Mouse (Mus musculus) c-Kit-negative CD71-positive TER-119-positive erythroid progenitor cells, embryonic 14.5 days (primary cell): ENCODE results near the gene Mrpl27.
"Not testable (repeated sequence)": the region's sequence is repeated elsewhere in the genome, so short reads cannot be mapped to it uniquely, and the experiment has no call there.

Source experiments
- DNase-seq: peaks from one replicate; pipeline ENCODE4 v3.0.0-alpha.2; 2013; ENCODE audit warnings: low read depth, low spot score

Mrpl27 gene

DNA sequence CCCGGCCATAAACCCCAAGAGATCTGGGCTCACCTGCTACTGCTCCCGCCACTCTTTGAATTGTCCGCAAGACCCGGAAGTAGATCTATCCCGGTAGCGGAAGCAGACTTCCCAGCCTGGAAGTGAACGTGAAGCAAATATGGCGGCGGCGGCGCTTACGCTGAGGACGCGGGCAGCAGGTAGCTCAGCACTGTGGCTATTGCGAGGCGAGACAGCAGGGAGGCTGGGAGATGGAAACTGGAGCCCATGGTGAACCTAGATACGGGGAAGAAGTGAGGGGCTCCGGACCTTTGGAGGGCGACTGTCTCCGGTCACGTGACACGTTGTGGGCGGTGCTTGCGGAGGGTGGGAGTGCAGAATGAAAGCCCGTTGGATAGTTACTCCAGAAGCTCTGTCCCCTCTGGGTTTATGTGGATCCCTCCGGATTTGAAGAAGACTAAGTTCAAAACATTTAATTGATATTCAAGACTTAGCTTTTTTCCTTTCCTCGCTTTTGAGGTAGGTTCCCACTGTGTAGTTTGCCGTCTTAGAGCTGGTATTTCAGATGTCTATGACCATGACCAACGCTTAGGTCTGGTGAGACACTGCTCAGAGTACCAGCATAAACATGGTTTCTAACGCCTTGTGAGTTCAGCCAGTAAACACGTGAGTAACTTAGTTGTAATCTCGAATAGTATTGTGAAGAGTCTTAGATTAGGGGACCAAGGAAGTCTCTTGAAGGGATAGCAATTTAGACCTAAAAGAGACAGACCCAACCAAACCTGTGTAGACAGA, at the start of gene Mrpl27, which contains the start of gene Eme1:
Gene Mrpl27, plus strand, starts transcription at position 105 of the 774 bp plus-strand sequence.
Gene Eme1, minus strand, starts transcription at position 302 of the 774 bp plus-strand sequence.
- peak; percentile 77 for DNase-seq

DNA sequence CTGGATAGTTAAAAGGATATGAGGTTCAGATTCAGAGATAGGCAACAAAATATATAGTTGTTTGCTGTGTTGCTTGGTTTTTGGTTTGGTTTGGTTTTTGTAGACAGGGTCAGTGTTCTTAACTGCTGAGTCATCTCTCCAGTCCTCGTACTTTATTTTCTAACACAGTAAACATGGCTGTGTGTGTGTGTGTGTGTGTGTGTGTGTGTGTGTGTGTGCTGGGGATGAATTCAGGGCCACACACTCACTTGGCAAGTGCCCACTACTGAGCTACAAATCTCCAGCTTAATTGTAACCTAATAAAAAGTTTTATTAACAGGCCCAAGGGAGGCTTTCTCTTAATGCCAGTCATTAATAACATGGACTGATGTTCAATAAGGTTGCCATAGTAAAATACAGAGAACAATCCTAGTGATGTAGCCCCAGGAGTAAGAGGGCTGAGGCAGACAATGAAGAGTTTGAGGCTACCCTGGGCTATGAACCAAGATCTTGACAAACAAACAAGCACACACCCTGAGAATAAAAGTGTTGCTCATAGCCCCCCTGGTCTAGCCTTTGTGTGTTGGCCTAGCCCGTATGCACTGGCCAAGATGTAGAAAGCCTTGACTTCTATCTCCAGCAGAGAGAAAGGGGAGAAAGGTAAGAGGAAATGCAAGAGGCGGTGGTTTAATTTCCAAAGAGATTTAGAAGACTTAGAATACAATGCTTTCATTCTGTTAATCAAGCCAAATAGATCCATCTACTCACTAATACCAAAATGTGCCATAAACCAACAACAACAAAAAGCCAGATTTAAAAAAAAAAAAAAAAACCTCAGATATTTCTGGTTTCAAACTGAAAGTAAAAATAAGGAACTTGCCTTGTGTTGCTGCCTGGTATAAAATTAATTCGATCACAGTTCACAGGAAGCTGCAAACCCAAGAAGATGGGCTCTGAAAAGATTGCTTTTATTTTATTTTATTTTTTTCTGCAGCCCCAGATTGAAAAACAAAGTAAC, 42.5 kb upstream of the Mrpl27 start:
- DNase-seq, result no peak

DNA sequence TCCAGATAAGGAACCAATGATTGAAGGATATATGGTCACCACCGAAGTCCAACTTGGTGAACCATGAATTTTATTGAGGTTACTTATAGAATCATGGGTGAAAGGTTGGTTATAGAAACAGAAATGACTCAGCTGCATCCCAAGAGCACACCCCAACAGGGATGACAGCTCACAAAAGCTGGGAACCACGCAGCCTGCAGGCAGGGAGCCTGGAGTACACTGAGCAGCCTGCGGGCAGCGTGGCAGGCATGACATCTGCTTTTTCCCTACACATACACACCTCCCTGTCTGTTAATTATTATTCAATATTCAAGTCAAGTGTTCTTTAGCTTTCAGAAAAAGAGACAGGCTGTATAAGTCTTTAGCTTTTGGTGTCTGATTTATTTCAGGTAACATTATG, 39.0 kb upstream of the Mrpl27 start:
- DNase-seq, result no peak

DNA sequence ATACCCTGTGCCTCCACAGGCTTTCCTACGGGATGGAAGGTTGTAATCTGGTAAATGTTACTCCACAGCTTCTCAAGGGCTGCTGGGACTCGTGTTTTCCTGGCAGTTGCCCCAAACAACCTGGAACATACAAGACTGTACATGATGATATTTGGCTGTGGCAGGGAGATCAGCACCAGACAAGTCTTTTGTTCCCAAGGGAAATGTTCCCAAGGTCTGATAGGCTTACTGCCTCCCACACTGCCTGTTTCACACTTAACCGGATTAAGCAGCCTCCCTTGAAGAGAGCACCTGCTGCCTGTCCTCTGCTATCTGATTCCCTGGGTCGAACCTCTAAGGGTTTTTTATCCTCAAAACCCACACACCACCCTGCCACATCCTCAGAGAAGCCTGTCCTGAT, 38.1 kb upstream of the Mrpl27 start:
- DNase-seq, result no peak

DNA sequence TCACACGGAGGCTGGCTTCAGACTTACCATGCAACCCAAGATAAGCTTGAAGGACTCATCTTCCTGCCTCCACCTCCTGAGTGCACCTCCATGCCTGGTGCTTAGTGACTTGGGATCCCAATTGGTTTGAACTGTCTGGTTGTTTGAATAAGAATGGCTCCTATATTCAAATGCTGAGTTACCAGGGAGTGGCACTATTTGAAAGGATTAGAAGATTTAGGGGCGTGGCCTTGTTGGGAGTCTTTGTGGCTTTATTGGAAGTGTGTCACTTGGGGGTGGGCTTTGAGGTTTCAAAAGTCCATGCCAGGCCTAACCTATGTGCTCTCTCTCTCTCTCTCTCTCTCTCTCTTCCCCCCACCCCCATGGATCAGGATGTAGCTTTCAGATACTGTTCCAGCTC, 35.9 kb upstream of the Mrpl27 start:
- DNase-seq, result no peak

DNA sequence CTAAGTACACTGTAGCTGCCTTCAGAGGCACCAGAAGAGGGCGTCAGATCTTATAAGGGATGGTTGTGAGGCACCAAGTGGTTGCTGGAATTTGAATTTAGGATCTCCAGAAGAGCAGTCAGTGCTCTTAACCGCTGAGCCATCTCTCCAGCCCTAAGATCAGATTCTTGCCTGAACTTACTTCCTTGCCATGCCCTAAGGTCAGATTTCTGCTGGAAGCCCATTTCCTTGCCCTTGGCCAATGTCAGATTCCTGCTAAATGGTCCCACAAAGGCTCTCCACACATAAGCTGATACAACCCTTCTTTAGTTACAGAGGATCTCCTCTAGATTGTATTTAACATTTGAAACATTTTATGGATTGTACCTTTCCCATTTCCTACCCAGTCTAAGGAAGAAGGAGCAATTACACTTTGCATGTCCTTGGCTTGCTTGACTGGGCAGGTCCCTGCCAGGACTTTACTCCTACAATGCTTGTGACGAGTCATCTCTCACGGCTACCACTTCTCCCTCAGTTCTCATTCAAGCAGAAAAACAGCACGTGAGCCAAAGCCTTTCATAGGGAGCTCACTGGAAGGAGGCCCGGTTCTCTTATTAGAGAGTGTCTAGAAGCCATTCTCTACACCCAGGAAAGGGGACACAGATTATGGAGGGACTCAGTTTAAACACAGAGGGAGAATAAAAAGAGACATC, 32.7 kb upstream of the Mrpl27 start:
- DNase-seq, result no peak

DNA sequence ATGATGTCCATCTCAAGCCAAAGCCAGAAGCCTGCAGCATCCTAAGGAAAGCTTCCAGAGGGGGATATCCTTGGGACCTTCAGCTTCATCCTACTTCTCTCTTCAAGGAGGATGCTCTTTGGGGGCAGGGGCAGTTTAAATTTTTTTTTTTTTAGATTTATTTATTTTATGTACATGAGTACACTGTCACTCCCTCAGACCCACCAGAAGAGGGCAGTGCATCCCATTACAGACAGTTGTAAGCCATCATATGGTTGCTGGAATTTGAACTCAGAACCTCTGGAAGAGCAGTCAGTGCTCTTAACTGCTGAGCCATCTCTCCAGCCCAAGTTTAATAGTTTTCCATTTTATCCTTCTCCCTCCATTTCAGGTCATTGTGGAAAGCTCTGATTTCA, 32.1 kb upstream of the Mrpl27 start:
- DNase-seq, result no peak

DNA sequence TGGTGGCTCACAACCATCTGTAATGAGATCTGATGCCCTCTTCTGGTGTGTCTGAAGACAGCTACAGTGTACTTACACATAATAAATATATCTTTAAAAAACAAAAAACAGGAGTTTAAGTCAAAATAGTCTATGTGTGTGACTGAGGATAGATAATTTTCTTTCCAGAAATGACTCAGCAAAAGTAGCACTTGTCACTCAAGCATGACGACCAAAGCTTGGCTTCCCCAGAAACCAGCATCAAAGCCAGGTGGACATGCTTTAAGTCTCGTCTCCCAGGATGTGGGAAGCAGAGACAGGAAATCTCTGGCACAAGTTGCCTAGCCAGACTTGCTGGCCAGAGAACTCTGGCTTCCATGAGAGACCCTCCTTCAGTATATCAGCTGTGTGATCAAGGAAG, 31.4 kb upstream of the Mrpl27 start:
- no peak for DNase-seq

DNA sequence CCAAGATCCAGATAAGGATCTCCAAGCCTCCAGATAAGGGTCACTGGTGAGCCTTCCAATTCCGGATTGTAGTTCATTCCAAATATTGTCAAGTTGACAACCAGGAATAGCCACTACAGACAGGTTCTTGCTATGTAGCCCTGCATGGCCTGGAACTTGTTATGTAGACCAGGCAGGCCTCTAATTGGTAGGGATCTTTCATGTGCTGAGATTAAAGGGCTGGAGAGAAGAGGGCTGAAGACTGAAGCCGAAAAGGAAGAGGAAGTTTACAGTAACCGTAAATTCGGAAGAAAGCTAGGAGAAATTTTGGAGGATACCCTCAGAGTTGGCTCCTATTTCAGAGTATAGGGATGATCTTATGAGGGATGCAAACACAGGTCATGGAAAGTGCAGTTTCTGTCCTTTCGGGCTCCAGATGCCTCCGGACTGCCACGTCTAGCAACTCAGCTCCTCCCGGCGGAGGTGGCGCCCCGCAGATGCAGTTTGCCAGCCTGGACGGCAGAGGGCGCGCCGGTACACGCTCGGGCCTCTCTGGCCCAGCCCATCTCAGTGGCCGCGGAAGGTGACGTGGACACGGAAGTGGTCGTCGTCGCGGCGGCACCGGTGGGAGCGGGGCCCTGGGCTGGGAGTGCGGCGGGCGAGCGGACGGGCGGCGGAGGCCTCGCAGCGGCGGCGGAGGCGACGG, 24.2 kb upstream of the Mrpl27 start, which contains the start of gene Lrrc59:
Gene Lrrc59, plus strand, starts transcription at position 569 of the 685 bp plus-strand sequence.
- peak; percentile 78 for DNase-seq

DNA sequence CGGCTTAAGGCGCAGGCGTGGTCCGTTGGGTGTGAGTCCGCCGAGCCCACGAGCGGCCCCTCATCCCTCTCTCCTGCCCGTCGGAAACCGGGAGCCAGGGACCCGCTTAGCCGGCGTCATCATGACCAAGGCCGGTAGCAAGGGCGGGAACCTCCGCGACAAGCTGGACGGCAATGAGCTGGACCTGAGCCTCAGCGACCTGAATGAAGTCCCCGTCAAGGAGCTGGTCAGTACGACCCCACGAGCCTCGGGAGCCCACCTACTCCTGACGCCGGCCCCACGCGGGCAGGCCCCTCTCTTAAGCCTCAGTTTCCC, 23.7 kb upstream of the Mrpl27 start:
- DNase-seq, result peak; percentile 35

DNA sequence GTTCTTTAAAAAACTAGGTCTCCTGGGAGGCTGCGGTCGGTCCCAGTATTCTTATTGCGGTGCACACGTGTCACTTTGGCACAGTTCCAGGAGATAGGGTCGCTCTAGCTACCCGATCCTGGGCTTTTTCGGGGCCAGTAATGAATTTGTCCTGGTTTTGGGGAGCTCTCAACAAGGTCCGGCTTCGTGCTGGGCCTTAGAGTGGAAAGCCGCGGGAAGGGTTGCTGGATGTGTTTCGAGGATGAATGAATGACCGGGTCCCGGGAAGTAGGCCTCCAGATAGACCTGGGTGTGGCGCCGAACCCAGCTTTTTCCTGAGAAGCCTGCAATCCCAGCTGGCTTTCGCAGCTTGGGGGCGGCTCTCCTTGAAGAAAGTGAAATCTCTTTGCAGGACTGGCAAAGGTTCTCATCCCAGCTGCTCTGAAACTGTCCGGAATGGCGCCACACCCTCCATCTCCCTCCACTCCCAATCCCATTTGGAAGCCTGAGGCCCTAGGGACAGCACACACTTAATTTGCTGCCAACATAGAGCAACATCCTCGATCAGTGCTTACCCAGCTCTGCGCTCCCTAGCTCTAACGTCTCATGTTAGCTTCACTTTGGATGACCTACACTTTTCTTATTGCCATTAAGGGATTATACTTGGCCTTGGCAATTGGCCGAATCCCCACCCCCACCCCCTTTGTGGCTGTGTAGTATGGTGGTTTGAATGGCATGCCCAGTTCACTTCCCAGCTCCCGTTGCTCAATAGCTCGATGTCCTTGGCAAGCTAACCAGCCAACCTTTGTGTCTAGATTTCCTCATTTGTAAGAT, 23.2 kb upstream of the Mrpl27 start:
- DNase-seq, result peak; percentile 36

DNA sequence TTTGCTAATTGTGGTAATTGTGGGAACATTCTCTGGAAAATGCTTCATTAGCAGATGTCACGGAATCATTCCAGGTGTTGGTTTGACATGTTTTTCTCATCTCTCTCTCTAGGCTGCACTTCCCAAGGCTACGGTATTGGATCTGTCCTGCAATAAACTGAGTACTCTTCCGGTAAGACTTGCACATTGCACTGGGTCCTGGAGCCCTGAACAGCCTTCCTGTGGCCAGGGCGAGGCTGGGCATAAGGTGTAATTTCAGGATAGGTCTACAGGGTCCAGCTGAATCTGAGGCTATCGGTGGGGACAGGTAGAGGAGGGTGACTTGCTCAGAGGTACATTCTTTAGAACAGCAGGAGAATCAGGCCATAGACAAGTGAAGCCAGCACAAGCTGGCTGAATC, 21.6 kb upstream of the Mrpl27 start:
- DNase-seq, result no peak

DNA sequence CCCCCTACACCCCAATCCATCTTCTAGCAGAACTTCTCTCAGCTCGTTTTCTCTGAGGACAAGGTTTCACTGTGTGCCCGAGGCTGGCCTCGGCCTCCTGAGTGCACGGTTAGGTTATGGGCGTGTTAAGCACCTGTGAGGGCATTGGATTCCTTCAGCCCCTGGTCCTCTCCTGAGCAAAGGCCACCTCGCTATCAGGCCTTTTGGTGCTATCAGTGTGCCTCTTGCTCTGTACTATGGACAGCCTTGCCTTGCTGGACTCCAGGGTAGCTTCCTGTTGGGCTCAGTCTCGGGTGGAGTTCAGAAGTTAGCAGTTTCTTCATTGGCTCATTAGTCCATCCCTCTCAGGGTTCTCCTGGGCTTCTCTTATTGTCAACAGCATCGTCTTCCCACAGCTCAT, 20.6 kb upstream of the Mrpl27 start:
- no peak for DNase-seq

DNA sequence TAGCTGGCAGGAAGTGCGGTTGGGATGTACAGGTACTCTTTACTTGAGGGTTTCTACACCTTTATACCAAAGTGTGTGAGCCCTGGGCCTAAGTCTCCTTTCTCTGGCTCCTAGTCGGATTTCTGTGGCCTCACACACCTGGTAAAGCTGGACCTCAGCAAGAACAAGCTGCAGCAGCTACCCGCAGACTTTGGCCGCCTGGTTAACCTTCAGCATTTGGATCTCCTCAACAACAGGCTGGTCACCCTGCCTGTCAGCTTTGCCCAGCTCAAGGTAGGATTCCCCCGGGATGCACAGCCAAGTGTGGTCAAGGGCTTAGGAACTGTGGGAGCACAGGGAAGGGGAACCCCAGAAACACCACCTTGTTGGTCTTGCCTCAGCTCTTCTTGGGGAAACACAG, 19.1 kb upstream of the Mrpl27 start:
- no peak for DNase-seq

DNA sequence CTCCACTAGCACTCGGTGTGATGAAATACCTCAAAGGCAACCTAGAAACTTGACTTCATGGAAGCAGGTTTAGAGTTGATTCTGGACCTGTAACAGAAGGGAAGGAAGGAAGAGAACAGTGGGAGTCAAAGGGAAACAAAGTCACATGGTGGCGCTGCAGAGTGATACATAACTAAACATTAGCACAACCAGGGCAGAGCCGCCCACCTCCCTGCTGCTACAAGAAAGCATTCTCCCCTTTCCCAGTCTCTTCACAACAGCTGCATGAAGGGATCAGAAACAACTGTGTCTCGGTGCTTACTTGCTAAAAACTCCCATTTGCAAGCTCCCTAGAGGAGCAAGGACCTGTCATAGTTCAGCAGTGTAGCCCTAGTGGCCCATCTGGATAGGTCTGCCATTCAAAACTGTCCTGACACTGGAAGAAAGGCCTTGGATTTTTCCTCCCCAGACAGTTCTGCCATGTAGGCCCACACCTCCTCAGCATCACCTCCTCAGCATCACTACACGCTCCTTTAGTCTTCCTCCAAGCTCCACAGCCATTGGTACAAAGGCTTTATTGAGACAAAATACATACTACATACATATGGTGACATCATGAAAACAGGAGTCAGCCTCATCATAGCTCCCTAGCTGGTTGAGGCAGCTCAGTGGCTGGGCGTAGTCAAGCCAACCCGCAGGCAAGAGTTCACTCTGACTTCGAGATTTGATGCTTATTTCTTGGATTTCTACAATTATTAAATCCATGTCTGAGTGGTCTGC, 8.9 kb upstream of the Mrpl27 start:
- no peak for DNase-seq

DNA sequence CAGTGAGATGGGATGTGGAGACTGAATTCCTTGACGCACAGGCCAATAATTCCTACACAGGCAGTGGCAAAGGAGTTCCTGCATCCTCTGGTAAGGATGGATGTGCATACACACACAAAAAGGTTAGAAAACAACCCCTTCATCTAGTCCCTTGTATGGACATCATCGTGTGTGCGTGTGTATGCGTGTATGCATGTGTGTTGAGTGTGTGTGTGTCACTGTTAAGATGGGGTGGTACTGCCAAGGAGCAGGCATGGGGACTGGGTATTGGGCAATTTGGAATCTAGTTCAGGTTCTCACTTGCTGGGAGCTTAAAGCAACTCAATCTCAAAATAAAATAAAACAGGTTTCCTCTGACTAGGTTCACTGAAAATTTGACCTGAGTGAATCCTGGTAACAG, 7.1 kb upstream of the Mrpl27 start:
- no peak for DNase-seq

DNA sequence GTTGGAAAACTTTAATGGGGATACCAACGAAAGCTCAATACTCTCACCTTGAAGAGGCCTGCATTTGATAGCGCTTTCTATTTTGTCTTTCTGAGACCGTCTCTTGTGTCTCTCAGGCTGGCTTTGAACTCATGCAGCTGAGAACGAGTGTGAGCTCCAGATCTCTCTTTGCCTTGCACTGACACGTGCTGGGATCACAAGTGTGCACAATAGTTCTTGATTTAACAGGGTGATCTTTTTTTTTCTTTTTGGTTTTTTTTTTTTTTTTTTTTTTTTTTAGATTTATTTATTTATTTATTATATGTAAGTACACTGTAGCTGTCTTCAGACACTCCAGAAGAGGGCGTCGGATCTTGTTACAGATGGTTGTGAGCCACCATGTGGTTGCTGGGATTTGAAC, 2.3 kb upstream of the Mrpl27 start:
- not testable (repeated sequence) for DNase-seq

DNA sequence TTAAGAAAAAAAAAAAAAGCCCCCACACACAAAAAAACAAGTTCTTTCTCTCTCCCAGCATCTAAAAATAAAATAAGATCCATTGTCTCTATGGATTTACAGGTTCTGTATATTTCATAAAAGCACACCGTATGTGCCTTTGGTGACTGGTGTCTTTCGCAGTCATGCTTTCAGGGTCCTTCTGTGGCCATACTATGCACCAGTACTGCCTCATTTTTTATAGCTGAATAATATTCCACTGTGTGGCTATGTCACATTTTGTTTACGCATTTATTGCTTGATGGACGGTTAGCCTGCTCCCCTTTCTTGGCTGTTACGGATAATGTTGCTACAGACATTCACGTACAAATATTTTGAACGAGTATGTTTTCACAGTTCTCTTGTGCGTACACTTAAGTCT, 594 bp upstream of the Mrpl27 start:
- DNase-seq, result no peak

DNA sequence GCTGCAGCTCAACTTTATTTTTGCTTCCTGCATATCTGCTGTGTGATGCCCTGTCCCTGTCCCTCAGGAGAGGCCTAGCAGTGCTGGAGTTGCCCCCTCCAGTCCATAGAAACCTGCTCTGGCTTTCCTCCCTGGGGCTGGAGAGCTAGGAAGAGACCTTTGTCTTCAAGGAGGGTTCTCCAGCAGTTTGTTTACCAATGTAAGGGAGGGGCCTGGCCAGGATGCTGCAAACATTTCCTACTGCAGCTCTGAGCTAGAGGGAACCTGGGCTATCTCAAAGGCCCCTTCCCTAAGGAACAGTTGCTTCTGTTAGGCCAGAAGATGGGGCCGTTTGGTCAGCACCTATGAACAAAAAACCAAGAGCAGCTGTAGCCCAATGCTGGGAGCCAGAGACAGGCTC, 7.8 kb downstream of the Mrpl27 start:
- DNase-seq, result no peak

DNA sequence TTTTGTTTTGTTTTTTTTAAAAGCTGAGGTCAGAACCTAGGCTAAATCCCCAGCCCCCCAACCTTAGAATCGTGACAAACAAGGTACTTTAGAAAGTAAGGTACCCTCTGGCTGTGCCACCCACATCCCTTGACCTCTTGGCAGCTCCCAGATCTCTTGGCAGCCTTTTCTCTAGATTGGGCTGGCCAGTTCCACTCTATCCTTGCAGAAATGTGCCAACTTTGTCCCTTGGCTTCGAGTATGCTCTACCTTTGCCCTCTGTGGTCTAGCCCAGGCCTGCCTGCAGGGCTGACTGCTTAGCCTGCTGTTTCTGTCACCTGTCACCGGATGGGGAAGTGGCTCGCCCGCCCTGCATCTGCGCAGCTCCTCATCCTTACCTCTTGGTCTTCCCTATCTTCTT, 11.7 kb downstream of the Mrpl27 start:
- DNase-seq, result no peak
